Mouse (Mus musculus) heart, embryonic 14.5 days (tissue): ENCODE data around the gene Agk. TPM values are rescaled to one million over a fixed set of nuclear protein-coding genes. Genes with fewer than 3 reads are reported as not detected.

Experiments
- ATAC-seq: fragments of 200-750 bp; cut with Nextera tagmentation; 2 replicates; pipeline ENCODE4 v1.8.0; 2017; ENCODE audit warnings: low read depth, moderate TSS enrichment; ENCODE audit not compliant: insufficient number of reproducible peaks, insufficient read depth, low FRiP score
- H3K27ac ChIP-seq, 2 experiments: fragments of 200-500 bp in 1 of 2; fragments of 300-500 bp in 1 of 2; sonication (generic) in 1 of 2; replicated peaks in 1 of 2; 2 replicates each; pipeline ENCODE4 v1.5.1; 2012 to 2014; ENCODE audit warnings: low read depth in 2 of 2, low read length in 2 of 2, control low read depth in 1 of 2, mild to moderate bottlenecking in 1 of 2, mixed read lengths in 1 of 2; ENCODE audit not compliant: control insufficient read depth in 1 of 2, insufficient read depth in 1 of 2
- H3K27me3 ChIP-seq: fragments of 300-500 bp; sonication (generic); 2 replicates; pipeline ENCODE4 v1.6.1; 2014; ENCODE audit warnings: mild to moderate bottlenecking, low read length, control low read depth; ENCODE audit not compliant: control insufficient read depth, insufficient read depth
- H3K36me3 ChIP-seq: fragments of 300-500 bp; sonication (generic); 2 replicates; pipeline ENCODE4 v1.6.1; 2014; ENCODE audit warnings: mild to moderate bottlenecking, control low read depth, low read length, mixed read lengths; ENCODE audit not compliant: control insufficient read depth, insufficient read depth
- H3K4me1 ChIP-seq, 2 experiments: fragments of 200-500 bp in 1 of 2; fragments of 300-500 bp in 1 of 2; sonication (generic) in 1 of 2; 2 replicates each; pipeline ENCODE4 v1.6.1; 2012 to 2014; ENCODE audit warnings: low read length in 2 of 2, control low read depth in 1 of 2, mixed read lengths in 1 of 2; ENCODE audit not compliant: control insufficient read depth in 2 of 2, insufficient read depth in 2 of 2
- H3K4me2 ChIP-seq: fragments of 300-500 bp; sonication (generic); 2 replicates; pipeline ENCODE4 v1.6.1; 2014; ENCODE audit warnings: mild to moderate bottlenecking, low read length
- H3K4me3 ChIP-seq, 2 experiments: fragments of 200-500 bp in 1 of 2; fragments of 300-500 bp in 1 of 2; sonication (generic) in 1 of 2; 2 replicates each; pipeline ENCODE4 v1.5.1; 2012 to 2014; ENCODE audit warnings: low read length in 2 of 2, mild to moderate bottlenecking in 2 of 2, control low read depth in 1 of 2, low read depth in 1 of 2, moderate library complexity in 1 of 2; ENCODE audit not compliant: control insufficient read depth in 1 of 2, insufficient read depth in 1 of 2
- H3K9ac ChIP-seq: fragments of 300-500 bp; sonication (generic); 2 replicates; pipeline ENCODE4 v1.6.1; 2014; ENCODE audit warnings: mild to moderate bottlenecking, low read length
- H3K9me3 ChIP-seq: fragments of 300-500 bp; sonication (generic); 2 replicates; pipeline ENCODE4 v1.6.1; 2016; ENCODE audit warnings: low read length, control low read depth; ENCODE audit not compliant: control insufficient read depth
- WGBS: fragments of 180-500 bp; shearing (Covaris S2); extraction: QIAGEN DNeasy Blood & Tissue Kit; methylation state at CpG from one replicate; pipeline ENCODE4 v1.1.7; 2014; 5-methylcytosine and 5-hydroxymethylcytosine counted together
- polyA plus RNA-seq: library from polyadenylated mRNA; unstranded; fragments of >200 nt; fragmentation: Nextera tagmentation; extraction: Ambion mirVana; gene quantifications from 2 replicates; pipeline ENCODE4 v1.2.1, GENCODE M21; 2014

The Agk gene
- polyA plus RNA-seq, 1 experiment from 2014 or later: 43.7 TPM

GRCm38 (mm10) chr6:40413046-40413445 is 88.1 kb downstream of the Agk start:
- no peak overlapping the region for H3K9ac ChIP-seq
- H3K4me2 ChIP-seq: no peak overlapping the region
- 83% methylated on average over 5 of the region's 5 CpGs for WGBS
- H3K4me3 ChIP-seq: no peak overlapping the region
- H3K4me1 ChIP-seq: no peaks in the 10 kb centered on the region
- H3K9me3 ChIP-seq: no peaks in the 10 kb centered on the region
- 0 out of 2 replicates have a peak, but pooled peaks cover 7% of the 10 kb centered on the region for H3K36me3 ChIP-seq
- no peaks in the 10 kb centered on the region for H3K27me3 ChIP-seq
- H3K27ac ChIP-seq: no peak overlapping the region
- no peak for ATAC-seq

GRCm38 (mm10) chr6:40413565-40413964 is 88.6 kb downstream of the Agk start:
- H3K4me2 ChIP-seq: no peak overlapping the region
- H3K4me1 ChIP-seq: no peaks in the 10 kb centered on the region
- 0 out of 2 replicates have a peak, but pooled peaks cover 5% of the 10 kb centered on the region for H3K36me3 ChIP-seq
- no peak overlapping the region for H3K27ac ChIP-seq
- no peaks in the 10 kb centered on the region for H3K9me3 ChIP-seq
- H3K9ac ChIP-seq: no peak overlapping the region
- H3K4me3 ChIP-seq: no peak overlapping the region
- no peaks in the 10 kb centered on the region for H3K27me3 ChIP-seq
- WGBS: 91% methylated on average over 3 of the region's 3 CpGs
- no peak for ATAC-seq

GRCm38 (mm10) chr6:40415799-40416198 is 90.8 kb downstream of the Agk start:
- Histone ChIP-seq H3K4me3 (no peak overlapping the region), H3K9me3 (no peaks in the 10 kb centered on the region), H3K27me3 (no peaks in the 10 kb centered on the region), H3K4me1 (no peaks in the 10 kb centered on the region; a peak in 1 of 4 replicates), H3K27ac (no peak overlapping the region), H3K4me2 (no peak overlapping the region), H3K36me3 (0 out of 2 replicates have a peak, but pooled peaks cover 3% of the 10 kb centered on the region), H3K9ac (no peak overlapping the region)
- no peak for ATAC-seq
- 69% methylated on average over 5 of the region's 5 CpGs for WGBS

- Histone ChIP-seq H3K4me1 (no peaks in the 10 kb centered on the region; a peak in 1 of 4 replicates), H3K4me3 (no peak overlapping the region), H3K27ac (no peak overlapping the region), H3K9ac (no peak overlapping the region), H3K9me3 (no peaks in the 10 kb centered on the region), H3K27me3 (no peaks in the 10 kb centered on the region), H3K4me2 (no peak overlapping the region), H3K36me3 (no peaks in the 10 kb centered on the region)
- WGBS: 96% methylated on average over 4 of the region's 4 CpGs
- ATAC-seq: no peak
Measured at GRCm38 (mm10) chr6:40418386-40418785, 93.4 kb downstream of the Agk start.

- Histone ChIP-seq H3K4me1 (no peaks in the 10 kb centered on the region; a peak in 1 of 4 replicates), H3K27ac (no peak overlapping the region), H3K36me3 (no peaks in the 10 kb centered on the region), H3K27me3 (no peaks in the 10 kb centered on the region), H3K4me3 (no peak overlapping the region), H3K9ac (no peak overlapping the region), H3K9me3 (no peaks in the 10 kb centered on the region), H3K4me2 (no peak overlapping the region)
- no peak for ATAC-seq
- 91% methylated on average over 6 of the region's 6 CpGs for WGBS
Measured at GRCm38 (mm10) chr6:40421099-40421498, 96.1 kb downstream of the Agk start.

GRCm38 (mm10) chr6:40423013-40423412 is 98.0 kb downstream of the Agk start:
- Histone ChIP-seq H3K9me3 (no peaks in the 10 kb centered on the region), H3K9ac (no peak overlapping the region), H3K4me2 (no peak overlapping the region), H3K36me3 (no peaks in the 10 kb centered on the region), H3K27me3 (no peaks in the 10 kb centered on the region), H3K27ac (no peak overlapping the region), H3K4me1 (no peaks in the 10 kb centered on the region; a peak in 1 of 4 replicates), H3K4me3 (no peak overlapping the region)
- ATAC-seq: no peak
- 72% methylated on average over 1 of the region's 1 CpGs for WGBS

- 50% methylated on average over 1 of the region's 1 CpGs for WGBS
- Histone ChIP-seq H3K27me3 (no peaks in the 10 kb centered on the region), H3K9me3 (no peaks in the 10 kb centered on the region), H3K36me3 (no peaks in the 10 kb centered on the region), H3K4me2 (no peak overlapping the region), H3K4me1 (no peaks in the 10 kb centered on the region; a peak in 1 of 4 replicates), H3K27ac (no peak overlapping the region), H3K4me3 (no peak overlapping the region), H3K9ac (no peak overlapping the region)
- no peak for ATAC-seq
Measured at GRCm38 (mm10) chr6:40423774-40424173, 98.8 kb downstream of the Agk start.

GRCm38 (mm10) chr6:40427441-40427840 is 102.5 kb downstream of the Agk start:
- WGBS: 83% methylated on average over 7 of the region's 7 CpGs

More at GRCm38 (mm10) chr6:40427441-40427840, 102.5 kb downstream of the Agk start:
- H3K36me3 ChIP-seq: no peaks in the 10 kb centered on the region
- no peaks in the 10 kb centered on the region for H3K4me1 ChIP-seq
- H3K27ac ChIP-seq: no peak overlapping the region
- no peak overlapping the region for H3K4me3 ChIP-seq
- H3K27me3 ChIP-seq: no peaks in the 10 kb centered on the region
- H3K9me3 ChIP-seq: no peaks in the 10 kb centered on the region
- no peak for ATAC-seq
- no peak overlapping the region for H3K9ac ChIP-seq
- H3K4me2 ChIP-seq: no peak overlapping the region
